Mouse (Mus musculus) kidney, adult 2 months (tissue): ENCODE measurements at regions not wholly inside any gene's neighbourhood (a gene's known extent, or its start where the extent isn't known, plus 50 kb on each side); places are given as distances from the start of the nearest gene placed in this dataset.

Experiments
- DNase-seq: peaks from one replicate; pipeline ENCODE4 v3.0.0; 2021
- H3K27ac ChIP-seq: fragments of 200-500 bp; 2 replicates; pipeline ENCODE4 v1.5.1; 2012; ENCODE audit warnings: low read depth, low read length, control low read depth, inconsistent platforms; ENCODE audit not compliant: insufficient read depth
- H3K27me3 ChIP-seq: fragments of 200-500 bp; replicated peaks from 2 replicates; pipeline ENCODE4 v1.6.1; 2012; ENCODE audit warnings: mild to moderate bottlenecking, moderate library complexity, low read length, inconsistent platforms; ENCODE audit not compliant: control insufficient read depth, insufficient read depth
- H3K36me3 ChIP-seq: fragments of 200-500 bp; 2 replicates; pipeline ENCODE4 v1.6.1; 2012; ENCODE audit warnings: mild to moderate bottlenecking, moderate library complexity, low read length, inconsistent platforms; ENCODE audit not compliant: control insufficient read depth, insufficient read depth
- H3K4me1 ChIP-seq: fragments of 200-500 bp; 2 replicates; pipeline ENCODE4 v1.6.1; 2011; ENCODE audit warnings: low read length; ENCODE audit not compliant: control insufficient read depth, insufficient read depth
- H3K4me3 ChIP-seq: fragments of 200-500 bp; 2 replicates; pipeline ENCODE4 v1.5.1; 2011; ENCODE audit warnings: mild to moderate bottlenecking, low read depth, low read length, control low read depth; ENCODE audit not compliant: insufficient read depth
- CTCF ChIP-seq: fragments of 200-500 bp; conservative IDR thresholded peaks from 2 replicates; pipeline ENCODE4 v1.5.1; 2011; ENCODE audit warnings: low read depth, mild to moderate bottlenecking, control low read depth, low read length, moderate library complexity, mixed read lengths; ENCODE audit not compliant: insufficient read depth, insufficient read length
- POLR2A ChIP-seq: fragments of 200-500 bp; IDR thresholded peaks from one replicate; pipeline ENCODE4 v1.6.1; 2011; ENCODE audit warnings: low read depth, low read length, control low read depth
- WGBS: fragments of 180-500 bp; shearing (Covaris S2); methylation state at CpG from one replicate; pipeline ENCODE4 v1.1.7; 2018; 5-methylcytosine and 5-hydroxymethylcytosine counted together

DNA sequence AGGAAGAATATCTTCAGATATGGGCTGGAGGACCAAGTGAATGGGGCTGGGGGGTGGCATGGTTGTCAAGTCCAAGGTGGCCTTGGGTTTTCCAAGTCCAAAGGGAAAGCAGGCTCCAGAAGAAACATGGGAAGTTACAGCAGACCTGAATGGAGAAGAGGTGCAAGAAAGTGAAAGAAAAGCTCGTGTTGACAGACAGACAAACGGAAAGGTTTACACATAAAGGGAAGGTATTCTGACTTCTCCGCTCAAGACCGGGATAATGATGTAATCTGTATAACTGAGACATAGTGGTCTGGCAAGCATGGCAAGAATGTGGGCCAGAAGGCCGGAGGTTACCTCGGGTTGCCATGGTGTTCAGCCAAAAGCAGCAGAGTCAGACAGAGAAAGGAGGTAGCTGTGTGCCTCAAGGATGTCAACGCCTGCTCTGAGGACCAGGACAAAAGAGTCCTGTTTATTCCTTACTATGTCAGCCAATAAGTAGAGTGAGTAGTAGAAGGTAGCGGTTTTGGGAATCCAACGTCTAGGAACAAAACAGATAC is 50.8 kb upstream of the Elk3 start:
- no peaks in the 10 kb centered on the region for H3K27me3 ChIP-seq
- no peaks in the 10 kb centered on the region for H3K36me3 ChIP-seq
- DNase-seq: no peak
- TF ChIP-seq CTCF (no peak), POLR2A (no peak)
- H3K4me1 ChIP-seq: no peaks in the 10 kb centered on the region
- H3K4me3 ChIP-seq: no peak overlapping the region
- 81% methylated on average over 9 of the region's 9 CpGs for WGBS
- no peak overlapping the region for H3K27ac ChIP-seq

GRCm38 (mm10) chr10:93364108-93364793 is 53.3 kb upstream of the Elk3 start:
- WGBS: 81% methylated on average over 3 of the region's 3 CpGs

DNA sequence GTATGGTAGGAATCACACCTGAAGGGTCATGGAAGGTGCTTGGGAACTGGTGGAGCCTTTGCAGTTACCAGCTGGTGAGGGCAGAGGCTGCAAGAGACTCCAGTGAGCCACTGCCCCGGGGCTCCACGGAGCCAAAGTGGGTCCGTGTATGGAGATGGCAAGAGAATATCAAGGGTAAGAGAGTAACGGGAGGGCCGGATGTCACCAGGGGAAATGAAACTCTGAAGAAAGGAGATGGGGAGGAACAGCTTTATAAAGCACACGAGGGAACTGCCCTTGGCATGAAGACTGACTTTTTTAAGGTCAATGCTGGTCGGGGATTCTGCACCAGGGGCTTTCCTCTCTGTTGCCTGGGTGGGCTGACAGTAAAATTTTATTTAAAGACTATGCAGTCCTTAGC is 53.9 kb upstream of the Elk3 start:
- Histone ChIP-seq H3K27ac (no peak overlapping the region), H3K4me3 (no peak overlapping the region), H3K36me3 (no peaks in the 10 kb centered on the region), H3K27me3 (no peaks in the 10 kb centered on the region), H3K4me1 (no peaks in the 10 kb centered on the region)
- no peak for DNase-seq
- TF ChIP-seq CTCF: no peak
- TF ChIP-seq POLR2A: no peak
- 71% methylated on average over 7 of the region's 7 CpGs for WGBS

More at GRCm38 (mm10) chr10:93364108-93364793, 53.3 kb upstream of the Elk3 start:
- Histone ChIP-seq H3K27me3 (no peaks in the 10 kb centered on the region), H3K36me3 (no peaks in the 10 kb centered on the region), H3K27ac (no peak overlapping the region), H3K4me3 (no peak overlapping the region), H3K4me1 (no peaks in the 10 kb centered on the region)
- DNase-seq: no peak
- TF ChIP-seq CTCF (no peak), POLR2A (no peak)

GRCm38 (mm10) chr10:93365318-93365717 is 54.4 kb upstream of the Elk3 start:
- Histone ChIP-seq H3K4me3 (no peak overlapping the region), H3K36me3 (no peaks in the 10 kb centered on the region), H3K27ac (no peak overlapping the region), H3K27me3 (no peaks in the 10 kb centered on the region), H3K4me1 (no peaks in the 10 kb centered on the region)
- 65% methylated on average over 6 of the region's 6 CpGs for WGBS
- DNase-seq: no peak
- TF ChIP-seq POLR2A (no peak), CTCF (no peak)

- WGBS: 86% methylated on average over 5 of the region's 5 CpGs
- no peak overlapping the region for H3K27ac ChIP-seq
- DNase-seq: no peak
These were observed 54.9 kb upstream of the Elk3 start for GRCm38 (mm10) chr10:93365824-93366223.

DNA sequence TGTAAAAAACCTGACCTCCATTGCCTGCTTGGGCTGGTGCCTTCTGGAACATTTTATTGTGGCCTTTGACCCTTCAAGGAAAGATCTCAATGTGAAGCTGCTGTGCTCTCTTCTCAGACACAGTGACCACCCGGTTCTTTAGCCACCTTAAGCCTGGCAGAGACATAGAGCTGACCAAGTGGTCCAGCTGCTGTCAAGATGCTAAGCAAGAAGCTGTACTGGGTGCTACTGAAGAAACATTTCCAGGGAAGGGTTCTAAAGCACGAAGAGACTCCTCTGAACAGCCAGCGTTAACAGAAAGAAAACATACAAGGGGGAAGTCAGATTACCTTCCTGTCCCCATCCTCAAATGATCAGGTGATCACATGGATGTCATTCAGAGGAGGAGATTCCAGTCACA is 58.8 kb upstream of the Elk3 start:
- no peak for DNase-seq
- TF ChIP-seq POLR2A (no peak), CTCF (no peak)
- Histone ChIP-seq H3K4me1 (no peaks in the 10 kb centered on the region), H3K36me3 (no peaks in the 10 kb centered on the region), H3K27ac (peak overlapping the region; percentile 35), H3K4me3 (no peak overlapping the region), H3K27me3 (no peaks in the 10 kb centered on the region)
- WGBS: 57% methylated on average over 3 of the region's 3 CpGs

More at GRCm38 (mm10) chr10:93365824-93366223, 54.9 kb upstream of the Elk3 start:
- no peak overlapping the region for H3K4me3 ChIP-seq
- TF ChIP-seq POLR2A: no peak
- no peak for TF ChIP-seq CTCF
- H3K4me1 ChIP-seq: no peaks in the 10 kb centered on the region
- H3K27me3 ChIP-seq: no peaks in the 10 kb centered on the region
- no peaks in the 10 kb centered on the region for H3K36me3 ChIP-seq

GRCm38 (mm10) chr10:93370331-93370730 is 59.4 kb upstream of the Elk3 start:
- H3K4me3 ChIP-seq: no peak overlapping the region
- DNase-seq: no peak
- WGBS: 61% methylated on average over 6 of the region's 6 CpGs

More at GRCm38 (mm10) chr10:93370331-93370730, 59.4 kb upstream of the Elk3 start:
- H3K27me3 ChIP-seq: no peaks in the 10 kb centered on the region
- no peaks in the 10 kb centered on the region for H3K36me3 ChIP-seq
- TF ChIP-seq POLR2A (no peak), CTCF (no peak)
- no peak overlapping the region; the same call in 1 of the 2 replicates for H3K27ac ChIP-seq
- no peaks in the 10 kb centered on the region for H3K4me1 ChIP-seq
